Mouse (Mus musculus) thymus, adult 2 months (tissue): ENCODE measurements around the gene Crybg1.

Experiments used
- CTCF ChIP-seq: fragments of 200-500 bp; IDR thresholded peaks from 2 replicates; pipeline ENCODE4 v1.5.1; 2012; ENCODE audit warnings: mild to moderate bottlenecking, control low read depth, low read length, moderate library complexity, borderline replicate concordance; ENCODE audit not compliant: control insufficient read depth, poor library complexity, insufficient read depth; ENCODE audit errors: extremely low read depth
- POLR2A ChIP-seq: fragments of 200-500 bp; IDR thresholded peaks from 2 replicates; pipeline ENCODE4 v1.6.1; 2012; ENCODE audit warnings: mild to moderate bottlenecking, low read length, control low read depth, moderate library complexity; ENCODE audit not compliant: control insufficient read depth, poor library complexity, insufficient read depth; ENCODE audit errors: extremely low read depth

GRCm38 (mm10) chr10:44150501-44150900 lies 1.8 kb upstream of the Crybg1 start:
- no peak for TF ChIP-seq CTCF
- no peak for TF ChIP-seq POLR2A
